Mouse (Mus musculus) adrenal gland, postnatal 36 days (tissue): ENCODE measurements around the gene Pth2r. TPM values are rescaled to one million over a fixed set of nuclear protein-coding genes. Genes with fewer than 3 reads are reported as not detected.
A peak's percentile ranks its signal among the peaks of the same experiment; 100 is the strongest.

Experiments
- DNase-seq, 2 experiments: peaks; one replicate each; pipeline ENCODE4 v3.0.0; 2021; ENCODE audit warnings: mixed read lengths in 1 of 2
- long read RNA-seq, 2 experiments: library from polyadenylated mRNA; stranded (forward); transcript quantifications; one replicate each; pipeline ENCODE4 v2.0.0; 2021; ENCODE audit warnings: borderline sequencing depth in 2 of 2
- total RNA-seq, 2 experiments: library from RNA; stranded (reverse); gene quantifications; 2 replicates each; pipeline ENCODE4 v1.2.3; 2021

Pth2r gene
- total RNA-seq, result not detected
- long read RNA-seq, experiment 1, result 0 reads
- long read RNA-seq, experiment 2, result 0 reads

GRCm38 (mm10) chr1:65281756-65282155 is at the start of gene Pth2r:
Pth2r (plus strand) TSS chr1:65282056.
- DNase-seq, result no peak

- DNase-seq, result no peak
Observed at GRCm38 (mm10) chr1:65237712-65238111, 44.1 kb upstream of the Pth2r start.

- DNase-seq, result peak; percentile 43 to 59
Observed at GRCm38 (mm10) chr1:65245637-65246036, 36.2 kb upstream of the Pth2r start.

GRCm38 (mm10) chr1:65280461-65280860 is 1.4 kb upstream of the Pth2r start:
- no peak for DNase-seq

GRCm38 (mm10) chr1:65282766-65283165 is 910 bp downstream of the Pth2r start:
- peak; percentile 29 to 49 for DNase-seq

GRCm38 (mm10) chr1:65308476-65308875 is 26.6 kb downstream of the Pth2r start:
- peak; percentile 27 to 48 for DNase-seq

- DNase-seq, result no peak
Observed at GRCm38 (mm10) chr1:65311214-65311933, 29.5 kb downstream of the Pth2r start.

GRCm38 (mm10) chr1:65312118-65312517 is 30.3 kb downstream of the Pth2r start:
- peak in 1 of 2 experiments; percentile 27 for DNase-seq

GRCm38 (mm10) chr1:65312896-65313295 is 31.0 kb downstream of the Pth2r start:
- DNase-seq, result peak in 1 of 2 experiments; percentile 22

GRCm38 (mm10) chr1:65314054-65315021 is 32.5 kb downstream of the Pth2r start:
- DNase-seq, result no peak

GRCm38 (mm10) chr1:65315022-65315407 is 33.2 kb downstream of the Pth2r start:
- no peak for DNase-seq

- DNase-seq, result no peak
Observed at GRCm38 (mm10) chr1:65334026-65334425, 52.2 kb downstream of the Pth2r start.

- peak; percentile 33 to 62 for DNase-seq
Observed at GRCm38 (mm10) chr1:65337768-65338167, 55.9 kb downstream of the Pth2r start.

GRCm38 (mm10) chr1:65340240-65340639 is 58.4 kb downstream of the Pth2r start:
- no peak for DNase-seq

GRCm38 (mm10) chr1:65352979-65353378 is 71.1 kb downstream of the Pth2r start:
- no peak for DNase-seq

GRCm38 (mm10) chr1:65354153-65354552 is 72.3 kb downstream of the Pth2r start:
- DNase-seq, result no peak

GRCm38 (mm10) chr1:65388328-65388727 is 106.5 kb downstream of the Pth2r start:
- peak; percentile 61 to 69 for DNase-seq

- no peak for DNase-seq
Observed at GRCm38 (mm10) chr1:65389621-65390020, 107.8 kb downstream of the Pth2r start.

- DNase-seq, result no peak
Observed at GRCm38 (mm10) chr1:65407441-65407840, 125.6 kb downstream of the Pth2r start.

GRCm38 (mm10) chr1:65420909-65421308 is 139.1 kb downstream of the Pth2r start:
- no peak for DNase-seq

GRCm38 (mm10) chr1:65422501-65423010 is 140.7 kb downstream of the Pth2r start:
- DNase-seq, result no peak
